Mouse (Mus musculus) forebrain, embryonic 13.5 days (tissue): Measurements from ENCODE around the gene Mfge8. TPM values are rescaled to one million over a fixed set of nuclear protein-coding genes. Genes with fewer than 3 reads are reported as not detected.

ENCODE experiments used
- ATAC-seq: fragments of 200-750 bp; cut with Nextera tagmentation; 2 replicates; pipeline ENCODE4 v1.8.0; 2017
- H3K27ac ChIP-seq: fragments of 300-500 bp; sonication (generic); 2 replicates; pipeline ENCODE4 v1.5.1; 2015; ENCODE audit warnings: inconsistent platforms, mild to moderate bottlenecking, moderate library complexity
- H3K27me3 ChIP-seq: fragments of 300-500 bp; sonication (generic); 2 replicates; pipeline ENCODE4 v1.6.1; 2015; ENCODE audit warnings: mild to moderate bottlenecking, inconsistent platforms
- H3K36me3 ChIP-seq: fragments of 300-500 bp; sonication (generic); 2 replicates; pipeline ENCODE4 v1.6.1; 2015; ENCODE audit warnings: mild to moderate bottlenecking, inconsistent platforms; ENCODE audit not compliant: poor library complexity, severe bottlenecking
- H3K4me1 ChIP-seq: fragments of 300-500 bp; sonication (generic); 2 replicates; pipeline ENCODE4 v1.6.1; 2015; ENCODE audit warnings: inconsistent platforms
- H3K4me2 ChIP-seq: fragments of 300-500 bp; sonication (generic); 2 replicates; pipeline ENCODE4 v1.6.1; 2015; ENCODE audit warnings: inconsistent platforms, mild to moderate bottlenecking, moderate library complexity
- H3K4me3 ChIP-seq: fragments of 300-500 bp; sonication (generic); 2 replicates; pipeline ENCODE4 v1.5.1; 2015; ENCODE audit warnings: mild to moderate bottlenecking, inconsistent platforms
- H3K9ac ChIP-seq: fragments of 300-500 bp; sonication (generic); 2 replicates; pipeline ENCODE4 v1.6.1; 2015; ENCODE audit warnings: mild to moderate bottlenecking, inconsistent platforms
- H3K9me3 ChIP-seq: fragments of 300-500 bp; sonication (generic); replicated peaks from 2 replicates; pipeline ENCODE4 v1.6.1; 2016; ENCODE audit warnings: inconsistent platforms
- WGBS: fragments of 180-500 bp; shearing (Covaris S2); methylation state at CpG from one replicate; pipeline ENCODE4 v1.1.7; 2015; 5-methylcytosine and 5-hydroxymethylcytosine counted together
- polyA plus RNA-seq: library from polyadenylated mRNA; unstranded; fragments of >200 nt; fragmentation: Nextera tagmentation; extraction: Ambion mirVana; gene quantifications from 2 replicates; pipeline ENCODE4 v1.2.1, GENCODE M21; 2015

The Mfge8 gene
- polyA plus RNA-seq, 1 experiment from 2014 or later, result 80.3 TPM

DNA sequence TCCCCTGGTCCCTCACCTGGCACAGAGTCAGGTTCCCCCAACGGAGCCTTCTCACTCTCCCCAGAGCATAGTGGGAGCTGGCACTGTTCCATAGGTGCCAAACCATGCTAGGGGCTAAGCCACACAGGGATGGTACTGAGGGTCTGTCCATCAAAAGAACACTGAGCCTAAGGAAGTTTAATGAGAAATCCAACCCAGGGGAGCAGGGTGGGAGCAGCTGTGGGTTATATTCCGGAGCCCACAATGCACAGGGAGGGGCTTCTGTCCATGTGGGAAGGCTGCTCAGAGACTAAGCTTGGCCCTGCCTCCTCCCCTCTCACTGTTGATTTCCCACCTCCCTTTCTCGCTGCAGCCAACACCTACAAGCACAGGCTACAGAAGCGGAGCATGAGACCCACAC, 35.0 kb downstream of the Mfge8 start:
- no peak overlapping the region for H3K4me2 ChIP-seq
- H3K9ac ChIP-seq, result no peak overlapping the region
- no peaks in the 10 kb centered on the region for H3K9me3 ChIP-seq
- ATAC-seq, result no peak
- H3K27ac ChIP-seq, result no peak overlapping the region
- H3K27me3 ChIP-seq, result no peaks in the 10 kb centered on the region
- H3K36me3 ChIP-seq, result no peaks in the 10 kb centered on the region
- H3K4me3 ChIP-seq, result no peak overlapping the region
- peaks cover 11% of the 10 kb centered on the region for H3K4me1 ChIP-seq
- 37% methylated on average over 4 of the region's 4 CpGs for WGBS

GRCm38 (mm10) chr7:79096492-79096891, 52.4 kb downstream of the Mfge8 start:
- H3K4me2 ChIP-seq, result no peak overlapping the region
- WGBS, result 79% methylated on average over 5 of the region's 5 CpGs
- no peak overlapping the region for H3K4me3 ChIP-seq
- no peaks in the 10 kb centered on the region for H3K9me3 ChIP-seq
- no peak for ATAC-seq
- H3K27ac ChIP-seq, result no peak overlapping the region
- H3K4me1 ChIP-seq, result no peaks in the 10 kb centered on the region
- no peaks in the 10 kb centered on the region for H3K36me3 ChIP-seq
- no peak overlapping the region for H3K9ac ChIP-seq
- H3K27me3 ChIP-seq, result no peaks in the 10 kb centered on the region

DNA sequence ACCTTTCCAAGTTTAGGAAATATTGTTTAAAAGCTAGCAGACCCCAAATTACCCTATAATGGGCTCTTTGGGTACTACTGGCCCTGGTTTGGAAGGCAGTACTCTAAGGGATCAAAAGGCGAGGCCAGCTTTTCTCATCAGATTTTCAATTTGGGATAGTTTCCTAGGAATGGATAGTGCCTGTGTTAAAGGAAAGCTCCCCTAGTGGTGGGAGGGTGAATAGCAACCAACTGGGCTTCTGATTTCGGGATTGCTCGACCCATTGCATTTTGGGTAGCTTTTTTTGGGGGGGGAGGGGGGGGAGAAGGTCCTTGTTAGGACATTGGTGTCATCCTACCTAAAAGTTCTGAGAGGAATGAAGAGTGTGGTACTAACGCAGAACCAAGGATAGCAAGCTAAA, 59.7 kb downstream of the Mfge8 start:
- H3K4me1 ChIP-seq, result no peaks in the 10 kb centered on the region
- H3K27me3 ChIP-seq, result no peaks in the 10 kb centered on the region
- 65% methylated on average over 4 of the region's 4 CpGs for WGBS
- H3K9me3 ChIP-seq, result no peaks in the 10 kb centered on the region
- no peak for ATAC-seq
- H3K27ac ChIP-seq, result no peak overlapping the region
- no peak overlapping the region for H3K4me3 ChIP-seq
- H3K36me3 ChIP-seq, result no peaks in the 10 kb centered on the region
- no peak overlapping the region for H3K9ac ChIP-seq
- H3K4me2 ChIP-seq, result no peak overlapping the region

Other genes with a start within 250 kb of the Mfge8 start
- gene Isg20, start 235.6 kb downstream of the Mfge8 start, polyA plus RNA-seq, result 0.52 TPM in 1 of 2 replicates, not detected in the other
- gene Acan, start 95.6 kb downstream of the Mfge8 start, polyA plus RNA-seq, result 0.03 TPM in 1 of 2 replicates, not detected in the other
- 1.9 TPM in 2 replicates for gene Hapln3, start 18.0 kb downstream of the Mfge8 start, polyA plus RNA-seq
- gene Abhd2, start 124.1 kb upstream of the Mfge8 start, polyA plus RNA-seq, result 16.9 and 17.3 TPM in 2 replicates
- 40.5 and 52.8 TPM in 2 replicates for gene Rlbp1, start 238.0 kb upstream of the Mfge8 start, polyA plus RNA-seq
- 10.3 and 11.4 TPM in 2 replicates for gene Fanci, start 242.9 kb upstream of the Mfge8 start, polyA plus RNA-seq